Mouse (Mus musculus) adrenal gland (tissue): ENCODE data around the gene Rhpn2.

Experiments used
- intact Hi-C: fragments of 180-260 bp; cut with DNase I; formaldehyde crosslinking; loops from one replicate; pipeline ENCODE4 v1.15.1; 2025
- long read RNA-seq, 2 experiments: library from polyadenylated mRNA; unstranded; transcript quantifications; one replicate each; pipeline ENCODE4 v2.0.0; 2020; ENCODE audit warnings: borderline replicate concordance in 1 of 2; ENCODE audit not compliant: insufficient replicate concordance in 1 of 2

Rhpn2 gene
- long read RNA-seq, experiment 1, result 0 reads
- long read RNA-seq, experiment 2, partial matches to known transcripts, result 0 of 2 reads
- long read RNA-seq, experiment 2, other reads (novel, unspliced or antisense), result 0 of 2 reads

DNA sequence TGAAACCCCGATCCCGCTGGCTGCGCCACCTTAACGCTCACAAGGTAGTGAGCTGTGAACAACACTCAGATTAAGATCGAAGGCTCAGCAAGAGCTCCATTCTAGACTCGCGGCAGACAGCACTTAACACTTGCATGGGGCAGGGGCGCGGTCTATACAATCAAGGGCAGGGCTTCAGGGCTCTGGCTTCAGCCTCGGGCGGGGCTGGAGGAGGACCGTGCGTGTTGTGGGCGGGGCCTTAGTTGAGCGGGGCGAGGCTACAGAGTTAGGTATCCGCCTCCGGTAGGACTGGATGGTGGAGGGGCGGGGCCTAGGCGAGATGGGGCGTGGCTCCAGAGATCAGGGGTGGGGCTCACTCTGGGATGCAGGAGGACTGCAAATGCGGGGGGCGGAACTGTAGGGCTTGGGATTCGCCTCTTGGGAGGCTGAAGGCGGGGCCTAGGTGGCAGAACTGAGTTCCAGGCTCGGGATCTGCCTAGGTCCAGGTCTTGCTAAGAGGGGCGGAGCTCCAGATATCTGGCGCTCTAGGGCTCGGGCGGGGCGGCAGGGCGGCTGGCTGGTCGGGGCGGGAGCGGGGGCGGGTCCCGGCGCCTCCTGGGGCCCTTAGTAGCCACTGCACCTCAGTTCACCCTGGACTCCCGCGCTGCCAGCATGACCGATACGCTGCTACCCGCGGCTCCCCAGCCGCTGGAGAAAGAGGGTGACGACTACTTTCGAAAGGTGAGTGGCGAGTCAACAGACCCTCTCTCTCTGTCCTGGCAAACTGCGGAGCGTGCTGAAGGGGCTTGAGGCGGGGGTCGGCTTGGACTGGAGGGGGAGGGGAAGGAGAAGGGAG is at the start of gene Rhpn2:
Gene Rhpn2, plus strand, starts transcription at position 479 of the 835 bp plus-strand sequence.
- intact Hi-C loops, result no loop called here

DNA sequence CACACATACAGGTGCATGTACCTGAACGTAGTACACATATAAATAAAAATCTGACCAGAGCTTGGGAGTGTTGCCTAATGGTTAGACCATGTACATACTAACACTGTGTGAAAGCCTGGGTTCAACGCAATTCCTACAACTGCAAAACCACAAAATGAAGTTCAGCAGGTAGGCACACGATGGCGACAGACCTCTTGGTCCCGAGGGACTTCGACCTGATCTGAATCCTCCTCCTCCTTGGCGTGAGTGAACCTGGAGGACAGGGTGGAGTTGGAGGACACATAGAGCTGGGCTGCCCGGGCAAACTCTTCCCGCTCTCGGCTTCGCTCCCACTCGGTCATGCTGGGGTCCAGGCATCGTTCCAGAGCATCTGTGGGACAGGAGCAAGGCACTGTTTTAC is 40.5 kb upstream of the Rhpn2 start:
- intact Hi-C loops, result no loop called here

DNA sequence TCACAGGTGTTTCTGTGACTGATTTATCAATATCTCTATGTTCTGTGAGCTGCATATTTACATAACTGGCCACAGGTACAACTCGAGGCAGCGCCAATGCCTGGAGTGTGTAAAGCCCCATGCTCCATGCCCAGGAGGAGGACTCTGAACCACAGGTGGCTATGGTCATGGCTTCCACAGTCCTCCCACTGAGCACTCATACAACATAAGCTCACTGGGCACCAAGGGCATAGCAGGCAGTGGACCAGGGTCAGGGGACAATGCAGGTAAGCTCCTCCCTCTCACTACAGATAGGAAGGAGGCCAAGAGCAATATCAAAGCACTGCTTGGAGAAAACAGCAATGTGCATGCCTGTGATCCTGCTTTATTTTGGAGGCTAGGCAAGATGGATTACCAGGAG is 38.3 kb upstream of the Rhpn2 start:
- intact Hi-C loops, result loop anchor here (5.0 kb wide), 1 partner anchor 97 kb away; no protein-coding TSS in a partner anchor

DNA sequence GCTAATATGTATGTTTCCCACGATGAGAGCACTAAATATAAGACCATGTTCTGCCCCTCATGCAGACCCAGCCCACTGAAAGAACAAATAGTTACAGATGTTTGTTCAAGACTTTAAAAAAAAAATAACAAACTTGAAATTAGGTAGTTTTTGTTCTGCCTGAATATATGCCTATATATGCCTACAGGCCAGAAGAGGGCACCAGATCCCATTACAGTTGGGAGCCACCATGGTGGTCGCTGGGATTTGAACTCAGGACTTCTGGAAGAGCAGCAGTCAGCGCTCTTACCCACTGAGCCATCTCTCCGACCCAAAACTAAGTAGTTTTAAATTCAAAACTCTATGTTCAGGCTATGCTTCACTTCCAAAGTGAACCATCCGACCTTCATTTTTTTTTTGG is 36.1 kb upstream of the Rhpn2 start:
- intact Hi-C loops, result loop anchor here (5.0 kb wide), 1 partner anchor 94 kb away; no protein-coding TSS in a partner anchor

DNA sequence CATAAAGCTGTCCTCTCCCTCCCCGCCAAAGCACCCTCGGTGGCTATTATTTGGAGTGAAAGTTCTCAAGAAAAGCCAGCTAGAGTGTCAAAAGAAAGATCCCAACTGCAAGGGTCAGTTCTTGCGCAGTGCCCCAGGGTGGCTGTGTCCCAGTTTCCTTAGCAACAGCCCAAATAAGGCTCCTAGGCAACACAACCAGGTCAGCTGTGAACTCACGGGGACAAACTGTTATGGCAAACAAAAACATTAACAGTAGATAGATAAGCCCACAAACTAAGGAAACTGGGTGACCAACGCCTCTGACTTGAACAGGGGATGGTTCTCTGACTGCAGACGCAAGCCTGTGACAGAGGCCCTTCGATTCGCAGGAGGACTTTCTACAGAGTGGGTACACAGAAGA is 34.3 kb upstream of the Rhpn2 start:
- intact Hi-C loops, result loop anchor here (5.0 kb wide), 1 partner anchor 93 kb away; no protein-coding TSS in a partner anchor

DNA sequence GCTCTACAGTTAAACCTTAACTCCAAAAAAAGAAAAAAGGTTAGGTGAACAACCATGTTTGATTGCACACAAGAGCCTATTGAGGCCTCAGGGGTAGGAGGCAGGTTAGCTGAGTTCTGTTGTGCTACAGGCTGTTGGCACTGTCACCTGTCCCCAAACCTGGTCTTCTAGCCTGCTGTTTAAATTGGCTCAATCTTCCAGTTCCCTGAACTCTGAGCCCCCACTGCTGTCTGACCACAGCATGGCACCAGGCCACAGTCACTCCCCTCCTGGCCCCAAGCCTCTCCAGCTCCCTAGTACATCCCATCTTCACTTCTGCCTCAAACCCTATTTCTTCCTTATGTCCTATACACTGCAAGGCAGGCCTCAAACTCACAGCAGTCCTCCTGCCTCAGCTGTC is 33.2 kb upstream of the Rhpn2 start:
- intact Hi-C loops, result no loop called here

DNA sequence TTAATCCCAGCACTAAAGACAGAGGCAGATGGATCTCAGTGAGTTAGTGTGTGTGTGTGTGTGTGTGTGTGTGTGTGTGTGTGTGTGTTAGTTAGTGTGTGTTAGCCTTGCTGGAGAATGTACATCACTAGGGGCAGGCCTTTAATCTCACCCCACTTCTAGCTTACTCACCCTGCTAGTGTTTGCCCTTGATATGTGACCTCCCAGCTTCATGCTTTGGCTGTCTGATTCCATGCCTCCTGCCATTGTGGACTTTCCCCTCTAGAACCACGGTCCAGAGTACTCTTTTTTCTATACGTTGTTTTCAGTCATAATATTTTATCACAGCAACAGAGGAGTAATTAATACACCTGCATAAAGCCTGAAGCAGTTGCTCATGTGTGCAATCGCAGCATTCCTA is 22.8 kb upstream of the Rhpn2 start:
- intact Hi-C loops, result no loop called here

DNA sequence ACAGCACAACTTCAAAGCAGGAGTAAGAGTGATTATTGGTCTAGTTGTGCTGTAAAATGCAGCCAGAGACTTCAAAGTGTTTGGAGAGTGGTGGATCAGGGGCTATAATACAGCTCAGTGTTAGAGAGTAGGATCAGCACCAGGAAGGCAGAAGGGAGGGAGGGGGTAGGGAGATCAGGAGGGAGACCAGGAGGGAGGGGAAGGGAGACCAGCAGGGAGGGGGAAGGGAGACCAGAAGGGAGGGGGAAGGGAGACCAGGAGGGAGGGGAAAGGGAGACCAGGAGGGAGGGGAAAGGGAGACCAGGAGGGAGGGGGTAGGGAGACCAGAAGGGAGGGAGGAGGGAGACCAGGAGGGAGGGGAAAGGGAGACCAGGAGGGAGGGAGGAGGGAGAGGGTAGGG is 19.8 kb upstream of the Rhpn2 start:
- intact Hi-C loops, result no loop called here

DNA sequence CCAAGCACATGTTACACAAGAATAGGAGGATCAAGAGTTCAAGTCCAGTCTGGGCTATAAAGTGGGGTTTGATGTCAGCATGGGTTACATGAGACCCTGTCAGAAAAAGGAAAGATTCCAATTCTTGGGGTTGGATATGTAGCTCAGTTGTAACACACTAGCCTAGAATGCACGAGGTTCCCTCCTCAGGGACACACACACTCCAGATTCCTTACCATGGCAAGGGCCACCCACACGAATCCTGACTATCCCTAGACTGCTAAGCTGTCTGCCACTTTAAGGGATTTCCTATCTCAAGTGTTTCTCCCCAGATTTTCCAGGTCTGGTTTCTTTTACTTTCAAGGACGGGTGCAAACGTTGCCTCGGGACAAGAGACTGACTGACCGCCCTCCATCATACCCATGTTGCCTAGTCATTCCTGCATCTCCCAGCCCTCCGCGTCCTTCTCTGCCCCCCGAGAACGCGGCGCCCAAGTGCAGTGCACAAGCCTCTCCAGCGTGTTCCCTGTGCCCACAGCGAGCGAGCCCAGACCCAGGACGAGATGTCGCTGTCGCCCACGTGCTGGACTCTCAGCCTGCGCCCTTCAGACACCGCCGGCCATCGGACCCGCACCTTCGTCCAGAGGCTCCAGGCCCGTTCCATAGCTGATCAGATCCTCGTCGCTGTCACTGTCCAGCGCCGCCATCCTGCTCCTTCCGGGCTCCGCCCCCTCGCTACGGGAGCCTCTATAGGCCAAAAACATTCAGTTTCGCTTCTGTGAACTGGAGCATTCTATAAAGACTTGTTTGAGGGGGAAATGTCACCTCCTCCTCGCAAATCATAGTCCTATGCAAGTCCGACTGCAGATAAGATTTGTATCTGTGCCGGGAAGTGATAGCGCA is 16.0 kb upstream of the Rhpn2 start, which contains the start of gene Gpatch1:
Gene Gpatch1, minus strand, starts transcription at position 712 of the 881 bp plus-strand sequence.
- intact Hi-C loops, result loop anchor here (5.0 kb wide), 1 partner anchor 74 kb away; no protein-coding TSS in a partner anchor

DNA sequence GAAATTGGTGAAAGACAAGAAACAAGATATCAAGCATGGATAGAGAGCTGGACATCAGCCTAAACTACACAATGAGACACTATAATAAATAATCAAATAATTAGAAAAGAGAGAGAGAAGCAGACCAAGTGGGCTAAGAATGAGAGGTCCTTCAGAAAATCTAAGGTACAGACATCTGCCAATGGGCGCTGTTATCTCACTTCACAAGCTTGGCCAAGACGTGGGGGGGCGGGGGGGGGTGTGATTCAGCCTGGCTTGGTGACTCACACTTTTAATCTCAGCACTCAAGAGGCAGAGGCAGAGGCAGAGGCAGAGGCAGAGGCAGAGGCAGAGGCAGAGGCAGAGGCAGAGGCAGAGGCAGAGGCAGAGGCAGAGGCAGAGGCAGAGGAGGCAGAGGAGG is 14.7 kb upstream of the Rhpn2 start:
- intact Hi-C loops, result loop anchor here (5.0 kb wide), 1 partner anchor 73 kb away; no protein-coding TSS in a partner anchor

DNA sequence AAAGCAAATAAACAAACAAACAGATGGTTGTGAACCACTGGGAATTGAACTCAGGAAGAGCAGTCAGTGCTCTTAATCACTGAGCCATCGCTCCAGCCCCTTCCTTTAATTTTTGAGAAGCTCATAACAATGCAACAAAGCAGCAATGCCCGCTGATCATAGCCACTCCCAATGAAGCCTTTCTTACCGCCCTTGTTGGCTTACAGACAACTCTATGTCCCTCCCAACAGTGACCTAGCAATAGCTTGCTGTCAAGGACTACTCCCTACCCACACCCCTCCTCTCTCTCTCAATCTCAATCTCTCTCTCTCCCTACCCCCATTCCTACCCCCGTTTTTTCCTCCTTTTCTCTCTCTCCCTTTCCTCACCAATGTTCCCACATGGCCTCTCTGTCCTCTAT is 14.2 kb upstream of the Rhpn2 start:
- intact Hi-C loops, result loop anchor here (5.0 kb wide), 1 partner anchor 73 kb away; no protein-coding TSS in a partner anchor

DNA sequence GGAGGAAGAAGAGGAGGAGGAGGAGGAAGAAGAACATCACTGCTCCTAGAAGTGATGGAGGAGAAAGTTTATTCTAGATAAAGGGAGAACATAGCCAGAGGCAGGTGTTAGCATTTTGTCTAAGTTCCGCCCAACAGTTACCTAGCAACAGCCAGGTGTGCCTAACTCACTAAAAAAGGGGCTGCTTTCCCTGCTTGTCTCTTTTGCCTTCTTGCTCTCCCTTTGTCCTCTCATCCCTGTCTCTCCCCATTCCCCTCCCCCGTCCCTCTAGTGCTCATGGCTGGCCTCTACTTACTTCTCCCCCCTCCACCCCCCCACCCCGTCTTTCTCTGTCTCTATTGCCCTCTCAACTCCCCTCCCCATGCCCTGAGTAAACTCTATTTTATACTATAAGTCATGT is 11.8 kb upstream of the Rhpn2 start:
- intact Hi-C loops, result no loop called here

DNA sequence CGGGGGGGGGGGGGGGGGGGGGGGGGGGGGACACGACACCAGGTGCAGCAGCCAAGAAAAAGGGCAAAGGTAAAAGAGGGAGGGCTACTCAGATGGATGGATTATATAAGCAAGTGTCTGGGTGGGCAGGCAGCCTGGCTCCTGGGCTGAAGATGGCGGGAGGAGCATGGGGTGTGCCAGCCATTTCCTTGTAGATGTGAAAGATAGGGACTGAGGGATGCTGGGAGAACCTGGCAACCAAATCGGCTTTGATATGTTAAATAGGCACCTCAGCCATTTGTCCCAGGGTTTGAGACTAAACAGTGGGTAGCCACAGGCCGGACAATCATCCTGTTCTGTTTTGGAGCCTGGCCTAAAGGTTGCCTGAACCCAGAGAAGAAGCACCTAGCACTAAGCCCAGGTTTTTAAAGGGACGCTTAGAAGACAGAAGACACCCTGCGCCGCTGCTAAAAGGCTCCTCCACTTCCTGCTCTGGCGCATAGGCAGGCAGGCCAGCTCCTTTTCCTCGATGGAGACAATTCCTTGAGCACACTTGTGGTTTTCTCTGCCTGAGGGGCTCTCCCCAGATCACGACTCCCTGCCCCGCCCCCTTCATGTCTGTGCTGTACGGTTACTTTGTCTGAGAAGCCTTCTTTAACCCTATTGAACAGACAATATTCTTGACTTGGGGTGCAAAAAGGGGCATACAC is 11.1 kb upstream of the Rhpn2 start:
- intact Hi-C loops, result no loop called here

DNA sequence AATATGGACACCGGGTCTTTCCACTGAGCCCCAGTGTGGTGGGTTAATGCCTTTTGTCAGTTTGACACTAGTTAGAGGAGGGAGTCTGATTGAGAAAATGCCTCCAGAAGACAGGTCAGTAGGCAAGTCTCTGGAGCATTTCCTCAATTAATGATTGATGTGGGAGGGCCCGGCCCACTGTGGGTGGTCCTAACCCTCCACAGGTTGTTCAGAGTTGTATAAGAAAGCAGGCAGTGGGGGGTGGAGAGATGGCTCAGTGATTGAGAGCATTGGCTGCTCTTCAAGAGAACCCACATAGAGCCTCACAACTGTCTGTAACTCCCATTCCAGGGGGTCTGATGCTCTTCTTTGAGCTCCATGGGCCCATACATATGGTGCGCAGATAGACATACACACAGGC is 2.4 kb upstream of the Rhpn2 start:
- intact Hi-C loops, result no loop called here

DNA sequence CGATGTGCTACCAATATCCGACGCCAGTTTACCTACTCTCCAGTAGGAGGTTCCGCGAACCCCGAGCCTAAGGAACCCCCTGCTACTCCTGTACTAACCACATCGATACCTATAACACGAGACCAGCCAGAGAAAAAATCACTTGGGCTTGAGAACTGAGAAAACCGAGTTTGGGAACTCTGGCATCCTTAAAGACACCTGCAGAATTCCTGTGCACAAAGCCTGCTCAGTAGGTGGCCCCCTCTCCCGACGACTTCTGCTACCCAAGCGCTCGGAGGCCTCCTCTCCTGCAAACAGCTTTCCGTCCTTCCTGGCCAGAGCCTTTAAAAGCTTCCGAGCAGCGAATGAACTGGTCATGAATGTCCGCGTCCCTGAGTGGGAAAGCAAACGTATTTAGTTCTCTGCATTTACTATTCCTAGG is 729 bp upstream of the Rhpn2 start:
- intact Hi-C loops, result no loop called here

DNA sequence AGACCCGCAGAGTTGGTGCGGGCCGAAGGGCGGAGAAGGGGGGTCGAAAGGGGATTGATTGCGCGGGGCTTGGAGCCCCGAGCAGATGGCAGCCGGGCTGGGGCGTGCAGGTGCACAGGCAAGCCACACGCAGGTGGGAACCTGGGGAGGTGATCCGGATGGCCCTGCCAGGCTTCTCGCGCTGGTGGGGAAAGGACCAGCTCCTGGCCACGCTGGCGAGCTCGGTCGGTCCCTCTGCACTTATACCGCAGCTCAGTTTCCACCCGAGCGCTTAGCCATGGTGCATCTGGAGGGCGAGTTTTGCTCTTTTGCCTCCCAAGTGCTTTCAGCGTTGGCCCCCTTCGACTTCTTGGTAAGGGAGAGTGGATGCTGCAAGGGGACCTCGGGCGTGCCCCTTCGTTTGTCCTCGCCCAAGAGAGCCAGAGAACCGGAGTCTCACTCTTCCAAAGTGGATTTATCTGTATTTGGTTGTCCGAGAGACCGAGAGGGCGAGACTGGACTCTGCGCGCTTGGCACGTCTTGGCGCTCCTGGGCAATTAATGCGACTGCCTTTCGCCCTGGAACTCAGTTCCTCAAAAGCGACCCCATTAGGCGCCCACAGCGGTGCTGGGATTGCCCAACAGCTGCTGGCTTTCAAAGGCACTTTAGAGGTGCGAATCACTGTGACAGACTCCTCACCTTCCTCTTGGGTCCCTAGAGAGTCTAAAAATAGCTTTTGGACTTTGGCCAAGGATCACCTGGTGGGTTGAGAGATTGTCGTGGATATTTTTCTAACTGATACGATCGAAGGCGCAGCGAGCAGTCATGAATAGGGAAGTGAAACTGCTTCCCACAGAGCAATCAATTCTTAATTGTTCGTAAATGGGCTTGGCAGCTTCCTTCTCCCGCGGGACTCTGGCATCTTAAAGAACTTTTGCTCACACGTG is 820 bp downstream of the Rhpn2 start:
- intact Hi-C loops, result loop anchor here (5.0 kb wide), 1 partner anchor 53 kb away; no protein-coding TSS in a partner anchor

DNA sequence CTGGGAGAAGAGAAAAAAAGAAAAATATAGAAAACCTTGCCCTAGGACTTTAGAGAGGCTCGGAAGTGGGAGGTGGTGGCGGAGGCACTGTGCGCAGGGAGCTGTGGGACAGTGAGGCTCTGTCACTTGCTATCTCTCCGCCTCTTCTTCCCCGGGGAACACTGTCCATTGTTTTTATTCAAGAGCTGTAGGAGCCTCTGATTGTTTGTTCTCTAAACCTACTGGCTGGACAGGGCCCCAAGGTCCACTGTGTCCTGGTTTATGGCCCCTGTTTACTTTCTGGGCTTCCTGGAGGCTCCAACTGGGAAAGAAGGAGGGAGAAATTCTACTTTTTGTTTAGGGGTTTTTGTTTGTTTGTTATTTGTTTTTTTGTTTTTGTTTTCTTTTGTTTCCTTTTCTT is 6.2 kb downstream of the Rhpn2 start:
- intact Hi-C loops, result no loop called here

DNA sequence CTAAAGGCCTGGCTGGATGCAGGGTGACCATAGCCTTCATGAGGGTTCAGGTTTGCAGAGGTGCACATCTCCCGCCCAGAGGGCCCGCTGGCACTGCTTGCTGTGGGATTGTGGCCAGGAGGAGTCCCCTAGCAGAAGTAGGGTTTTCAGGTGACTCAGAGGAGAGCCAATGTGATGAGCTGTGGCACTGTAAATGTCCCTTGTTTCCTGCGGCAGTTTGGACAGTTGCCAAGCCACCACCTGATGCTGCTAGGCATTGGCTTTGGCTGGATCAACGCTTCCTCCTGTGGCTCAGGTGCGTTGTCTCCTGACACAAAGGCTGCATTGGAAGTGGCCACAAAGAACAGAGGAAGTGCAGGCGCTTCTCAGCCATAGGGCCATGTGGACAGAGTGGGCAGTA is 7.3 kb downstream of the Rhpn2 start:
- intact Hi-C loops, result no loop called here

DNA sequence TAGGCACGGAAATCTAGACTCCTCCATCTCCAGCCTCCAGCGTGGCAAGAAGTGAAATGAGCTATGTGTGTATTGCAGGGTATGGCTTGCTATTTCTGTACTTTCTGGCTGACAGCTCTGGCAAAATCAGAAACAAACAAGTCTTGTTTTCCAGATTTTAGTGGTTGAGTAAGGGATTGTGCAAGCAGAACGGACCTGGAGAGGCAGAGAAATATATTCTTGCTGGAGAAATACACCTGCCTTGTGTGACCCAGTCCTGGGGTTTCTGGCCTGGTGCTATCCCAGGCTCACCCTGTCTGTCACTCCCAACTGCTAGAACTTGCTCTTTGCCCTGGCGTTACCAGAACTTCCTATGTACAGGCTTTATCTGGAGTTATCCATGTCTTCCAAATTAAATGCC is 8.5 kb downstream of the Rhpn2 start:
- intact Hi-C loops, result no loop called here

DNA sequence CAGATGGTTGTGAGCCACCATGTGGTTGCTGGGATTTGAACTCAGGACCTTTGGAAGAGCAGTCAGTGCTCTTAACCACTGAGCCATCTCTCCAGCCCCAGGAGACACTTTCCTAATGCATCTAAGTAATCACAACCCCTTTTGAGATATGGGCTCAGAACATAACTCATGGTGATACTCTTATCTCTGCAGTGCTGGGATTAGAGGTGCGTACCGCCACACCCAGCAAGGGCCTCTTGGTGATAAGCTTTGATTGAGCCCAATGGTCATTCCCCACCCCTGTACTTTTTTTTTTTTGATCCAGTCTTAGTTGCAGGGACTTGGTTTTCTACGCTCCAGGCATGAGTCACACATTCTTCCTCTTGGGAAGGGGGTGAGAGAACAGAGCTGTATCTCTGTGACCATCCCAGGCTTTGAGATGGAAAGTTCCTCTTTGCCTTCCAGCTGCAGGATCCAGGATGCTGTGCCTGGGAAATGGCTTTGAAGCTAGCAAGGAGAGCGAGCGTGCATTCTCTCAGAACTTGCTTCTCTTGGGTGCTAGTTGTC is 10.9 kb downstream of the Rhpn2 start:
- intact Hi-C loops, result no loop called here
